Mouse (Mus musculus): ENCODE data around the gene Trpm3.

- TF ChIP-seq CTCF (IDR thresholded peaks at IDR 0.05; ENCODE audit: low read depth, low read length), result no peak
- TF ChIP-seq POLR2A (IDR thresholded peaks at IDR 0.05; ENCODE audit: extremely low read depth, insufficient read depth, low read length), result no peak
These were observed 298.4 kb downstream of the Trpm3 start for GRCm38 (mm10) chr19:22437207-22437606.

All from liver, adult 2 months (tissue).